Mouse (Mus musculus): Measurements from ENCODE around the gene Zap70. TPM values are rescaled to one million over a fixed set of nuclear protein-coding genes. Genes with fewer than 3 reads are reported as not detected.

Gene Zap70
- total and polyA plus RNA-seq, 2 experiments from 2014 or later, result 2.7 to 6.3 TPM

- Histone ChIP-seq H3K9ac (replicated peaks; ENCODE audit: low read length) (no peak overlapping the region), H3K4me1 (ENCODE audit: insufficient read depth, low read length) (no peaks in the 10 kb centered on the region), H3K27ac (no peak overlapping the region), H3K9me3 (ENCODE audit: low read length) (no peaks in the 10 kb centered on the region), H3K27me3 (ENCODE audit: insufficient read depth, low read length) (no peaks in the 10 kb centered on the region), H3K4me2 (ENCODE audit: low read depth, low read length) (no peak overlapping the region), H3K36me3 (ENCODE audit: insufficient read depth, low read length) (no peaks in the 10 kb centered on the region), H3K4me3 (ENCODE audit: low read length) (no peak overlapping the region)
- DNase-seq (ENCODE audit: low spot score), result no peak
- TF ChIP-seq CTCF (IDR thresholded peaks at IDR 0.05; ENCODE audit: low read depth), result no peak
- 88% methylated on average over 18 of the region's 18 CpGs for WGBS
- ATAC-seq, result no peak
Observed at GRCm38 (mm10) chr1:36759076-36759475, 2.5 kb upstream of the Zap70 start.

- WGBS, result 81% methylated on average over 9 of the region's 9 CpGs
- no peak overlapping the region for H3K27ac ChIP-seq
- no peaks in the 10 kb centered on the region for H3K4me1 ChIP-seq (ENCODE audit: insufficient read depth, low read length)
- no peak for ATAC-seq
- TF ChIP-seq CTCF (IDR thresholded peaks at IDR 0.05; ENCODE audit: low read depth), result no peak
- no peaks in the 10 kb centered on the region for H3K9me3 ChIP-seq (ENCODE audit: low read length)
- H3K9ac ChIP-seq (replicated peaks; ENCODE audit: low read length), result no peak overlapping the region
- H3K4me2 ChIP-seq (ENCODE audit: low read depth, low read length), result no peak overlapping the region
- DNase-seq (ENCODE audit: low spot score), result no peak
- H3K36me3 ChIP-seq (ENCODE audit: insufficient read depth, low read length), result no peaks in the 10 kb centered on the region
- H3K27me3 ChIP-seq (ENCODE audit: insufficient read depth, low read length), result no peaks in the 10 kb centered on the region
- H3K4me3 ChIP-seq (ENCODE audit: low read length), result no peak overlapping the region
Observed at GRCm38 (mm10) chr1:36760401-36760800, 1.2 kb upstream of the Zap70 start.

- H3K9ac ChIP-seq (replicated peaks; ENCODE audit: low read length), result no peak overlapping the region
- H3K4me2 ChIP-seq (ENCODE audit: low read depth, low read length), result no peak overlapping the region
- WGBS, result 89% methylated on average over 8 of the region's 8 CpGs
- H3K4me3 ChIP-seq (ENCODE audit: low read length), result no peak overlapping the region
- TF ChIP-seq CTCF (IDR thresholded peaks at IDR 0.05; ENCODE audit: low read depth), result no peak
- H3K27ac ChIP-seq, result no peak overlapping the region
- no peaks in the 10 kb centered on the region for H3K27me3 ChIP-seq (ENCODE audit: insufficient read depth, low read length)
- H3K9me3 ChIP-seq (ENCODE audit: low read length), result no peaks in the 10 kb centered on the region
- ATAC-seq (no peak), DNase-seq (ENCODE audit: low spot score) (no peak)
- no peaks in the 10 kb centered on the region for H3K36me3 ChIP-seq (ENCODE audit: insufficient read depth, low read length)
- no peaks in the 10 kb centered on the region for H3K4me1 ChIP-seq (ENCODE audit: insufficient read depth, low read length)
Observed at GRCm38 (mm10) chr1:36761061-36761460, 537 bp upstream of the Zap70 start.

- DNase-seq (ENCODE audit: low spot score), result no peak
Observed at GRCm38 (mm10) chr1:36766431-36767205, 5.0 kb downstream of the Zap70 start.

GRCm38 (mm10) chr1:36767321-36767720 lies 5.7 kb downstream of the Zap70 start:
- Histone ChIP-seq H3K36me3 (ENCODE audit: insufficient read depth, low read length) (no peaks in the 10 kb centered on the region), H3K9me3 (ENCODE audit: low read length) (no peaks in the 10 kb centered on the region), H3K27ac (no peak overlapping the region), H3K27me3 (ENCODE audit: insufficient read depth, low read length) (no peaks in the 10 kb centered on the region), H3K4me3 (ENCODE audit: low read length) (no peak overlapping the region), H3K4me1 (ENCODE audit: insufficient read depth, low read length) (no peaks in the 10 kb centered on the region), H3K4me2 (ENCODE audit: low read depth, low read length) (no peak overlapping the region), H3K9ac (replicated peaks; ENCODE audit: low read length) (no peak overlapping the region)
- TF ChIP-seq CTCF (IDR thresholded peaks at IDR 0.05; ENCODE audit: low read depth), result no peak
- ATAC-seq, result no peak
- WGBS, result 49% methylated on average over 10 of the region's 10 CpGs
- no peak for DNase-seq (ENCODE audit: low spot score)

More at GRCm38 (mm10) chr1:36766431-36767205, 5.0 kb downstream of the Zap70 start:
- no peak overlapping the region for H3K4me3 ChIP-seq (ENCODE audit: low read length)
- H3K36me3 ChIP-seq (ENCODE audit: insufficient read depth, low read length), result no peaks in the 10 kb centered on the region
- no peak overlapping the region for H3K27ac ChIP-seq
- no peak for TF ChIP-seq CTCF (IDR thresholded peaks at IDR 0.05; ENCODE audit: low read depth)
- H3K9me3 ChIP-seq (ENCODE audit: low read length), result no peaks in the 10 kb centered on the region
- H3K4me2 ChIP-seq (ENCODE audit: low read depth, low read length), result no peak overlapping the region
- 63% methylated on average over 4 of the region's 4 CpGs for WGBS
- H3K4me1 ChIP-seq (ENCODE audit: insufficient read depth, low read length), result no peaks in the 10 kb centered on the region
- no peak for ATAC-seq
- H3K9ac ChIP-seq (replicated peaks; ENCODE audit: low read length), result no peak overlapping the region
- no peaks in the 10 kb centered on the region for H3K27me3 ChIP-seq (ENCODE audit: insufficient read depth, low read length)

GRCm38 (mm10) chr1:36768786-36769185 lies 7.2 kb downstream of the Zap70 start:
- WGBS, result 74% methylated on average over 5 of the region's 5 CpGs
- Histone ChIP-seq H3K4me2 (ENCODE audit: low read depth, low read length) (no peak overlapping the region), H3K36me3 (ENCODE audit: insufficient read depth, low read length) (no peaks in the 10 kb centered on the region), H3K9me3 (ENCODE audit: low read length) (no peaks in the 10 kb centered on the region), H3K27ac (no peak overlapping the region), H3K27me3 (ENCODE audit: insufficient read depth, low read length) (no peaks in the 10 kb centered on the region), H3K4me1 (ENCODE audit: insufficient read depth, low read length) (no peaks in the 10 kb centered on the region), H3K4me3 (ENCODE audit: low read length) (no peak overlapping the region), H3K9ac (replicated peaks; ENCODE audit: low read length) (no peak overlapping the region)
- ATAC-seq (no peak), DNase-seq (ENCODE audit: low spot score) (no peak)
- no peak for TF ChIP-seq CTCF (IDR thresholded peaks at IDR 0.05; ENCODE audit: low read depth)

- 88% methylated on average over 1 of the region's 1 CpGs for WGBS
- Histone ChIP-seq H3K4me2 (ENCODE audit: low read depth, low read length) (no peak overlapping the region), H3K9me3 (ENCODE audit: low read length) (no peaks in the 10 kb centered on the region), H3K9ac (replicated peaks; ENCODE audit: low read length) (no peak overlapping the region), H3K27me3 (ENCODE audit: insufficient read depth, low read length) (no peaks in the 10 kb centered on the region), H3K4me3 (ENCODE audit: low read length) (no peak overlapping the region), H3K4me1 (ENCODE audit: insufficient read depth, low read length) (no peaks in the 10 kb centered on the region), H3K36me3 (ENCODE audit: insufficient read depth, low read length) (no peaks in the 10 kb centered on the region), H3K27ac (no peak overlapping the region)
- ATAC-seq (no peak), DNase-seq (ENCODE audit: low spot score) (no peak)
- no peak for TF ChIP-seq CTCF (IDR thresholded peaks at IDR 0.05; ENCODE audit: low read depth)
Observed at GRCm38 (mm10) chr1:36769951-36770350, 8.4 kb downstream of the Zap70 start.
